Mouse (Mus musculus) thymus, postnatal 4 days (tissue): Measurements from ENCODE around the gene Hpd.

Experiments
- DNase-seq: peaks from one replicate; pipeline ENCODE4 v3.0.0; 2021

The Hpd gene

GRCm38 (mm10) chr5:123134186-123134874 is 48.2 kb downstream of the Hpd start:
- DNase-seq = peak; percentile 24

- no peak for DNase-seq
These were observed 48.8 kb downstream of the Hpd start for GRCm38 (mm10) chr5:123133784-123134143.

- DNase-seq = peak; percentile 90
These were observed 49.3 kb downstream of the Hpd start for GRCm38 (mm10) chr5:123133083-123133783.

GRCm38 (mm10) chr5:123132308-123133071 is 50.0 kb downstream of the Hpd start, which contains the start of gene Rhof:
Rhof (minus strand) TSS chr5:123132692.
- peak; percentile 96 for DNase-seq

GRCm38 (mm10) chr5:123130814-123131148 is 51.7 kb downstream of the Hpd start:
- DNase-seq = no peak

GRCm38 (mm10) chr5:123130030-123130813 is 52.3 kb downstream of the Hpd start:
- DNase-seq = no peak

- DNase-seq = no peak
These were observed 53.3 kb downstream of the Hpd start for GRCm38 (mm10) chr5:123129170-123129757.

GRCm38 (mm10) chr5:123128426-123129169 is 53.9 kb downstream of the Hpd start:
- peak; percentile 83 for DNase-seq

GRCm38 (mm10) chr5:123127031-123127430 is 55.5 kb downstream of the Hpd start:
- peak; percentile 35 for DNase-seq

GRCm38 (mm10) chr5:123125638-123126406 is 56.7 kb downstream of the Hpd start:
- peak; percentile 85 for DNase-seq

- no peak for DNase-seq
These were observed 57.4 kb downstream of the Hpd start for GRCm38 (mm10) chr5:123125105-123125504.

- DNase-seq = peak; percentile 71
These were observed 60.3 kb downstream of the Hpd start for GRCm38 (mm10) chr5:123122181-123122580.
